ENCODE assay signal across 16 mouse cellular contexts in the genomic region with DNA sequence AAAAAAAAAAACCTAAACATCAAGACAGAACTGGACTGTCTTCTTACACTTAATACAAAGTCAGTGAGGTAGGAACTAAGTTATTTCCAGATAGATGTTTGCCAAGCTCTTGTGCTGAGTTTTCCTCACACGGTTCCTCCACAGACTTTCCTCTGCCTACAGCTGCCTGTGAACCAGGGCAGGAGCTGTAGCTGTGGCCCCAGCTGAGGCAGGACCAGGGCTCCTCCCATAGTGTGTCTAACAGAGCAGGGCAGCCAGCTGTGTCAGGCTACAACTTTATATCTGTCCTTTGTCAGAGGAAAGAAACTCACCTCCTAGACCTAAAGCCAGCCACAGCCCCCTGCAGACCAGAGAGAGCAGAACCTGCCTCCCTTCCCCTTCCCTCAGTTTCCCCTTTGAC. TPM values are rescaled to one million over a fixed set of nuclear protein-coding genes. Genes with fewer than 3 reads are reported as not detected.
DNase-seq lines count a peak whose midpoint lies in the region; ATAC-seq and TF ChIP-seq lines count a peak whose summit lies in the region.
"Not testable (repeated sequence)": the region's sequence is repeated elsewhere in the genome, so short reads cannot be mapped to it uniquely, and the experiment has no call there.
"Had no signal": no experiment of that assay in that cellular context is flagged by ENCODE, and none has a peak within 500 bp of the region (broad histone marks: within the 10 kb centered on the region; RNA-seq: fewer than 3 reads in every experiment).

No protein-coding gene starts in this region.

- not testable (repeated sequence) for H3K9ac ChIP-seq in heart, embryonic 11.5 days (ENCODE audit: low read depth, low read length); heart, postnatal 0 days (replicated peaks; ENCODE audit: low read depth, low read length); liver, embryonic 12.5 days; lung, embryonic 16.5 days (ENCODE audit: low read length)

- TF ChIP-seq CTCF in heart, postnatal 0 days (IDR thresholded peaks at IDR 0.05; ENCODE audit: low read depth), result not testable (repeated sequence)

- H3K9me3 ChIP-seq in heart, embryonic 11.5 days (replicated peaks; ENCODE audit: control insufficient read depth, low read length); heart, postnatal 0 days (replicated peaks; ENCODE audit: control insufficient read depth, low read length); liver, embryonic 12.5 days (replicated peaks); lung, embryonic 16.5 days (ENCODE audit: control insufficient read depth, low read length): not testable (repeated sequence)

- H3K4me2 ChIP-seq in heart, embryonic 11.5 days; heart, postnatal 0 days (ENCODE audit: low read depth, low read length); liver, embryonic 12.5 days; lung, embryonic 16.5 days (ENCODE audit: low read depth, low read length): not testable (repeated sequence)

- DNase-seq in ZHBTc4 (ENCODE audit: low read depth, low spot score), result peak; percentile 7
- DNase-seq in heart, postnatal 0 days (ENCODE audit: low spot score), result not testable (repeated sequence)
- DNase-seq in ovary, postnatal 36 days (ENCODE audit: low spot score), result peak; percentile 7
- peak; percentile 49 for DNase-seq in thymus, postnatal 14 days

- not testable (repeated sequence) for H3K4me1 ChIP-seq in heart, embryonic 11.5 days (ENCODE audit: control insufficient read depth, insufficient read depth, low read length); heart, postnatal 0 days (ENCODE audit: control insufficient read depth, insufficient read depth); liver, embryonic 12.5 days; lung, embryonic 16.5 days (replicated peaks; ENCODE audit: control insufficient read depth, insufficient read depth, low read length)

- WGBS in heart, embryonic 11.5 days (ENCODE audit: insufficient replicate concordance), result 33% methylated on average over 1 of the region's 1 CpGs
- 28% methylated on average over 1 of the region's 1 CpGs for WGBS in heart, postnatal 0 days
- 35% methylated on average over 1 of the region's 1 CpGs for WGBS in liver, embryonic 12.5 days (ENCODE audit: insufficient replicate concordance)
- 0% methylated on average over 1 of the region's 1 CpGs for WGBS in lung, embryonic 16.5 days

- H3K4me3 ChIP-seq in heart, embryonic 11.5 days (ENCODE audit: low read depth, low read length); heart, postnatal 0 days (ENCODE audit: low read depth, low read length); liver, embryonic 12.5 days; lung, embryonic 16.5 days (ENCODE audit: low read length): not testable (repeated sequence)

- not testable (repeated sequence) for H3K36me3 ChIP-seq in heart, embryonic 11.5 days (ENCODE audit: control insufficient read depth, insufficient read depth, low read length); heart, postnatal 0 days (replicated peaks; ENCODE audit: control insufficient read depth, insufficient read depth, low read length); liver, embryonic 12.5 days; lung, embryonic 16.5 days (ENCODE audit: control insufficient read depth, insufficient read depth, low read length)

- ATAC-seq in heart, embryonic 11.5 days (replicated peaks; ENCODE audit: insufficient number of reproducible peaks, low FRiP score, low TSS enrichment), result 0 out of 2 replicates have a peak, but pooled peaks have one; percentile 26
- not testable (repeated sequence) for ATAC-seq in heart, postnatal 0 days (ENCODE audit: insufficient read depth, low read depth); liver, embryonic 12.5 days
- peak; percentile 65; the same call in 1 of the 2 replicates for ATAC-seq in lung, embryonic 16.5 days (ENCODE audit: low read depth)

- TF ChIP-seq EP300 in heart, postnatal 0 days (IDR thresholded peaks at IDR 0.05; ENCODE audit: low read depth), result not testable (repeated sequence)

- not testable (repeated sequence) for H3K27me3 ChIP-seq in heart, embryonic 11.5 days (ENCODE audit: control insufficient read depth, insufficient read depth, low read length); heart, postnatal 0 days (ENCODE audit: control insufficient read depth, insufficient read depth, low read length); liver, embryonic 12.5 days (replicated peaks); lung, embryonic 16.5 days (ENCODE audit: control insufficient read depth, insufficient read depth, low read depth, low read length)

- H3K27ac ChIP-seq in heart, embryonic 11.5 days (ENCODE audit: low read depth, low read length), result 0 out of 2 replicates have a peak overlapping the region, but pooled peaks have one; percentile 4
- peak overlapping the region; percentile 53 for H3K27ac ChIP-seq in heart, postnatal 0 days (ENCODE audit: low read depth)
- 0 out of 2 replicates have a peak overlapping the region, but pooled peaks have one; percentile 16 for H3K27ac ChIP-seq in liver, embryonic 12.5 days
- peak overlapping the region; percentile 52 for H3K27ac ChIP-seq in lung, embryonic 16.5 days (ENCODE audit: low read length)

RNA-seq across cellular contexts. Expression of a gene that starts 52.5 kb away (rescaled TPM):
- polyA plus RNA-seq in heart, embryonic 11.5 days (2014; fragmentation: Nextera tagmentation; extraction: Ambion mirVana), result 2.3 and 2.8 TPM in 2 replicates
- total RNA-seq in heart, postnatal 0 days (2014; rRNA removed; ENCODE audit: low replicate concordance), result 7.2 and 11.6 TPM in 2 replicates
- 1.9 and 2.2 TPM in 2 replicates for polyA plus RNA-seq in heart, postnatal 0 days (2015; fragmentation: Nextera tagmentation; extraction: Ambion mirVana)
- polyA plus RNA-seq in liver, embryonic 12.5 days (2016; fragmentation: Nextera tagmentation; extraction: Ambion mirVana), result 0.46 and 0.67 TPM in 2 replicates
- 2.0 and 2.9 TPM in 2 replicates for polyA plus RNA-seq in lung, embryonic 16.5 days (2015; fragmentation: Nextera tagmentation; extraction: Ambion mirVana)
- polyA plus RNA-seq: limb, embryonic 10.5 days had no signal

RNA-seq across cellular contexts. Expression of a gene that starts 52.5 kb away (rescaled TPM):
- polyA plus RNA-seq in heart, embryonic 11.5 days (2014; fragmentation: Nextera tagmentation; extraction: Ambion mirVana), result not detected in 2 replicates
- 0.93 TPM in 1 of 2 replicates, not detected in the other for total RNA-seq in heart, postnatal 0 days (2014; rRNA removed; ENCODE audit: low replicate concordance)
- 0.10 TPM in 1 of 2 replicates, not detected in the other for polyA plus RNA-seq in heart, postnatal 0 days (2015; fragmentation: Nextera tagmentation; extraction: Ambion mirVana)
- polyA plus RNA-seq in liver, embryonic 12.5 days (2016; fragmentation: Nextera tagmentation; extraction: Ambion mirVana), result not detected in 2 replicates
- 0.06 TPM in 1 of 2 replicates, not detected in the other for polyA plus RNA-seq in lung, embryonic 16.5 days (2015; fragmentation: Nextera tagmentation; extraction: Ambion mirVana)
- total RNA-seq: adrenal gland, postnatal 36 days; hematopoietic stem cell, adult 5-6 weeks; layer of hippocampus, adult 2 months; megakaryocyte, adult 5-6 weeks; MEL had no signal
- polyA plus RNA-seq: embryonic facial prominence, embryonic 10.5 days; forebrain, embryonic 15.5 days; limb, embryonic 10.5 days; midbrain, embryonic 13.5 days had no signal
